Mouse (Mus musculus) layer of hippocampus, postnatal 25 days (tissue): Measurements from ENCODE around the gene Pym1. TPM values are rescaled to one million over a fixed set of nuclear protein-coding genes. Genes with fewer than 3 reads are reported as not detected.

Source experiments
- DNase-seq, 2 experiments: peaks; one replicate each; pipeline ENCODE4 v3.0.0; 2022; ENCODE audit warnings: mixed read lengths in 2 of 2, low spot score in 1 of 2; ENCODE audit errors: extremely low spot score in 1 of 2
- total RNA-seq, 2 experiments: library from RNA; stranded (reverse); gene quantifications; 2 replicates each; pipeline ENCODE4 v1.2.3; 2021

The Pym1 gene
- total RNA-seq, 2 experiments from 2014 or later: 25.1 to 26.3 TPM

DNA sequence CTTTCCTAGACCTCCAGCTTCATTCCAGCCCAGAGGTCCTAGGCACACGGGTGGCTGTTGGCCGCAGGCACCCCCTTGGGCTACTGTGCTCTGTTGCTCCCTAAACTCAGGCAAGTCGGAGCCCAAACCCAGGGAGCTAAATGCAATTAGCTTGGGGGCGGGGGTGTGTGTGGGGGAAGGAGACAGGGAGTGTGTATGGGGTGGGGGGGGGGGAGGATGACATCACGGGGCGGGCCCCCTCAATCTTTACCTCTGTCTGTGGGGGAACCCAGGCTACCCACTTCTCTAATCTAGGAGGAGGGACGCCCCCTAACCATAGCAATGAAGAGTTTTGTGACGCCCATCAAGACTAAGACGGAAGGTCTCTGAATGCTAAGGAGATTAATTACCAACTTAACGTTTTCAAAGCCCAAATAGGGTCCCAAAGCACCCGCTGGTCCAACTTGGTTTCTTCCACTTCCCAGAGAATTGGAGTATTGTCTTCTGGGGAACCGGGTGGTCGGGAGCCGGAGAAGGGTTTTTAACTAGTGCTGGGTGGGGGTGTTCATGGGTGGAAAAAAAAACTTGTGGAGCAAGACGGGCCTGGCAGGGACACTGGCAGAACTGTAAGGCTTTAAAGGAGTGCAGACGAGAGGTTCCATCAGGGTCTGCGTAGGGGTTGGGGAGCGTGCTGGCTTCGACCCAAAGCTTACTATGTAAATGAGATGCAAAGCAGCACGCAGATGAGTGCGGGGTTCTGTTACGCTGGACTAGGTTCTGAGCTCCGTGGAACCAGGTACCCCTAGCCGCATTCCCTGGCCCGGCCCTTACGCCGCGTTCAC is 56.8 kb downstream of the Pym1 start, which contains the start of gene Tmem198b:
Gene Tmem198b (minus strand): TSS at position 100 of the 821 bp plus-strand sequence.
- peak; percentile 66 to 67 for DNase-seq

DNA sequence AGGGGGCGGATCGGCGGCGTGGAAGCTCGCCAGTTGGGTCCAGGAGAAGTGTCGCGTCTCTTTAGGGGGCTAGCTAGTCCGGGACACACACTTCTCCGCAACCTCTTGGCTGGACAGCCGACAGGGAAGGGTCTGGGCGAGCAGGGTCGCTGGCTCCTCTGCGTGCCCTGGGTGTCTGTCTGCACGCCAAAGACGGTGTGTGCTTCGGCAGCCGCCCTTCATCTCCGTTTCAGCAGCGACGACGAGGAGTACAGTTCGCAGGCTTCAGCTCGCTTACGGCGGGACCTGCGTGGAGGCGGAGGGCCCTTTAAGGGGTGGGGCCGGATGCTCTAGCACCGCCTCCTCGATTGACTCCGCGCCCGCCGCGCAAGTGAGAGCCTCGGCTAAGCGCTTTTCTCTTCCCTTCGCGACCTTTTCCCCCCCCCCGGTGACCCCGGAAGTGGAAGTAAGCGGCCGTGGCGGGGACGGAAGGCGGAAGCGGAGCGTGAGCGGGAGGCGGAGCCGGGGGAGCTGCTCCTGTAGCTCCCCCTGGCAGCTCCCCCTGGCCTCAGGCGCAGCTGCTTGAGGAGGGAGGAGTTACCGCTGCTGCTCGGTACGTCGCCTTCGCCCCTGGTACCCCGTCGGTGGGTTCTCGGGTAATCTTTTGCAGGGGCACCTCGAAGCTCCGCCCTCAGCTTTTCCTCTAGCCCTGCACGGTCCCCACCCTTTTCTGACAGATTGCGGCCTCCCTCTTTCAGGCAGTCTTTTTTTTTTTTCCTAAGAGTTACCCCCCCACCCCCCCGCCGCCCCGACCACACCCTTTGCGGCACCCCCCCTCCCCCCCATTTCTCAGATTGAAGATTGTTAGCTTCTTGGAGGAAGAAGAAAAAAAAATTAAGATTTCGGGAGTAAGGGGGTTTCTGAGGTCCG is 57.7 kb downstream of the Pym1 start:
- peak; percentile 83 to 86 for DNase-seq

- DNase-seq: no peak
Measured at GRCm38 (mm10) chr10:128806086-128806485, 58.4 kb downstream of the Pym1 start.

DNA sequence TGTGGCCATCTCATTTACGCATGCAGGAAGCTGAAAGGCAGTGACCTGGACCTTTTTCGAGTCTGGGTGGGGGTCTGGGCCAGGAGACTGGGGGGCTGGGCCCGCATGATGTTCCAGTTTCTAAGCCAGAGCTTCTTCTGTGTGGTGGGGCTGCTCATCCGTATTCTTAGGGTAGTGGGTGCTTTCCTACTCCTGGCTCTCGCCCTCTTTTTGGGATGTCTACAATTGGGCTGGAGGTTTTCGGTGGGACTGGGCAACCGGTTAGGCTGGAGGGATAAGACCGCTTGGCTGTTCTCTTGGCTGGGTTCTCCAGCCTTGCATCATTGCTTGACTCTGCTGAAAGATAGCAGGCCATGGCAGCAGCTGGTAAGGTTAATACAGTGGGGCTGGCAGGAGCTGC is 59.3 kb downstream of the Pym1 start:
- no peak for DNase-seq

Other genes with a start within 250 kb of the Pym1 start
- 10 to 100 TPM; 17.4 to 18.9 TPM for gene Myl6b, start 249.2 kb upstream of the Pym1 start, total RNA-seq
- gene Esyt1, start 222.0 kb upstream of the Pym1 start, total RNA-seq: 1 to 10 TPM; 4.6 to 5.0 TPM
- 10 to 100 TPM; 13.2 to 14.8 TPM for gene Zc3h10, start 200.1 kb upstream of the Pym1 start, total RNA-seq
- 1,000 to 10,000 TPM; 1,459 to 1,623 TPM for gene Rpl41, start 198.6 kb upstream of the Pym1 start, total RNA-seq
- gene Pa2g4, start 181.9 kb upstream of the Pym1 start, total RNA-seq: 10 to 100 TPM; 62.9 to 65.3 TPM
- gene Erbb3, start 158.2 kb upstream of the Pym1 start, total RNA-seq: 1 to 10 TPM; 9.7 to 10.0 TPM
- 100 to 1,000 TPM; 321 to 324 TPM for gene Rps26, start 121.1 kb upstream of the Pym1 start, total RNA-seq
- gene Ikzf4, start 101.9 kb upstream of the Pym1 start, total RNA-seq: 10 to 100 TPM; 10.7 to 17.2 TPM
- 10 to 100 TPM; 11.4 to 13.3 TPM for gene Suox, start 73.8 kb upstream of the Pym1 start, total RNA-seq
- 100 to 1,000 TPM; 130 to 136 TPM for gene Rab5b, start 51.6 kb upstream of the Pym1 start, total RNA-seq
- under 1 TPM; 0.49 to 0.62 TPM for gene Pmel, start 43.7 kb upstream of the Pym1 start, total RNA-seq
- gene Cdk2, start 42.9 kb upstream of the Pym1 start, total RNA-seq: 1 to 10 TPM; 2.7 to 4.0 TPM
- gene Dgka, start 3.0 kb upstream of the Pym1 start, total RNA-seq: 1 to 10 TPM; 9.3 to 9.8 TPM
- gene Mmp19, start 43.0 kb downstream of the Pym1 start, total RNA-seq: under 1 TPM; 0.54 to 0.81 TPM
- gene Dnajc14, start 56.2 kb downstream of the Pym1 start, total RNA-seq: 10 to 100 TPM; 66.4 to 68.4 TPM
- gene Tmem198b, start 56.5 kb downstream of the Pym1 start, total RNA-seq: 10 to 100 TPM; 11.3 to 12.1 TPM
- 10 to 100 TPM; 36.5 to 39.9 TPM for gene Sarnp, start 69.4 kb downstream of the Pym1 start, total RNA-seq
- 1 to 10 TPM; 7.9 to 8.8 TPM for gene Ormdl2, start 73.8 kb downstream of the Pym1 start, total RNA-seq
- gene Gdf11, start 143.8 kb downstream of the Pym1 start, total RNA-seq: 10 to 100 TPM; 20.9 to 21.4 TPM
- gene Cd63, start 153.1 kb downstream of the Pym1 start, total RNA-seq: 10 to 100 TPM; 76.6 to 84.7 TPM
- gene Rdh5, start 175.0 kb downstream of the Pym1 start, total RNA-seq: 1 to 10 TPM; 5.8 to 6.6 TPM
- 100 to 1,000 TPM in 1 of 2 experiments, 10 to 100 TPM in 1; 86.8 to 102 TPM for gene Bloc1s1, start 176.1 kb downstream of the Pym1 start, total RNA-seq
- 10 to 100 TPM; 25.6 to 30.7 TPM for gene Itga7, start 185.9 kb downstream of the Pym1 start, total RNA-seq
- not detected for gene Mettl7b, start 213.1 kb downstream of the Pym1 start, total RNA-seq
- gene Olfr9, start 241.5 kb downstream of the Pym1 start, total RNA-seq: not detected